Comparison of ENCODE assay signal across 8 mouse cellular contexts in genomic region chr13:112801381-112802004, GRCm38 (mm10). TPM values are rescaled to one million over a fixed set of nuclear protein-coding genes. Genes with fewer than 3 reads are reported as not detected.
A peak's percentile ranks its signal among the peaks of the same experiment; 100 is the strongest.
DNase-seq lines count a peak whose midpoint lies in the region; ATAC-seq lines count a peak whose summit lies in the region.

No protein-coding gene starts in this region.

- peak overlapping the region; percentile 86 for H3K9ac ChIP-seq in hindbrain, embryonic 12.5 days
- H3K9ac ChIP-seq in limb, embryonic 13.5 days: peak overlapping the region; percentile 92
- peak overlapping the region; percentile 96 for H3K9ac ChIP-seq in midbrain, embryonic 15.5 days

- no peaks in the 10 kb centered on the region for H3K9me3 ChIP-seq in hindbrain, embryonic 12.5 days (replicated peaks)
- 0 out of 2 replicates have a peak, but pooled peaks cover 9% of the 10 kb centered on the region for H3K9me3 ChIP-seq in limb, embryonic 13.5 days
- H3K9me3 ChIP-seq in midbrain, embryonic 15.5 days: no peaks in the 10 kb centered on the region

- under 1% methylated on average over 22 of the region's 23 CpGs for WGBS in hindbrain, embryonic 12.5 days
- under 1% methylated on average over 23 of the region's 23 CpGs for WGBS in limb, embryonic 13.5 days
- WGBS in midbrain, embryonic 15.5 days: 2% methylated on average over 23 of the region's 23 CpGs

- peaks cover 9% of the 10 kb centered on the region for H3K4me1 ChIP-seq in hindbrain, embryonic 12.5 days
- peaks cover 19% of the 10 kb centered on the region for H3K4me1 ChIP-seq in limb, embryonic 13.5 days
- H3K4me1 ChIP-seq in midbrain, embryonic 15.5 days: peaks cover 17% of the 10 kb centered on the region

- peak overlapping the region; percentile 96 for H3K27ac ChIP-seq in hindbrain, embryonic 12.5 days
- peak overlapping the region; percentile 97 for H3K27ac ChIP-seq in limb, embryonic 13.5 days
- peak overlapping the region; percentile 97 for H3K27ac ChIP-seq in midbrain, embryonic 15.5 days

- ATAC-seq in erythroid progenitor cell, adult 5-6 weeks (replicated peaks; ENCODE audit: low FRiP score, poor library complexity, severe bottlenecking): peak; percentile 56
- peak; percentile 76 for ATAC-seq in hindbrain, embryonic 12.5 days (ENCODE audit: low FRiP score)
- peak; percentile 69 for ATAC-seq in limb, embryonic 13.5 days (ENCODE audit: low FRiP score, low read depth)
- ATAC-seq in midbrain, embryonic 15.5 days (replicated peaks): peak; percentile 86

- peak overlapping the region; percentile 69 for H3K4me3 ChIP-seq in hindbrain, embryonic 12.5 days
- H3K4me3 ChIP-seq in limb, embryonic 13.5 days: peak overlapping the region; percentile 78
- H3K4me3 ChIP-seq in midbrain, embryonic 15.5 days: peak overlapping the region; percentile 95

- DNase-seq in kidney, adult 11 months: peak; percentile 13
- DNase-seq in kidney, postnatal 14 days: no peak
- DNase-seq in R1 (ENCODE audit: low read depth, low spot score): peak; percentile 87
- peak; percentile 61 for DNase-seq in testis, postnatal 14 days (ENCODE audit: low spot score)

- peak overlapping the region; percentile 86 for H3K4me2 ChIP-seq in hindbrain, embryonic 12.5 days (replicated peaks)
- peak overlapping the region; percentile 82 for H3K4me2 ChIP-seq in limb, embryonic 13.5 days (replicated peaks)
- H3K4me2 ChIP-seq in midbrain, embryonic 15.5 days: peak overlapping the region; percentile 84

- no peaks in the 10 kb centered on the region for H3K27me3 ChIP-seq in hindbrain, embryonic 12.5 days
- H3K27me3 ChIP-seq in limb, embryonic 13.5 days: no peaks in the 10 kb centered on the region
- H3K27me3 ChIP-seq in midbrain, embryonic 15.5 days (replicated peaks): no peaks in the 10 kb centered on the region

- peaks cover 10% of the 10 kb centered on the region for H3K36me3 ChIP-seq in hindbrain, embryonic 12.5 days
- peaks cover 10% of the 10 kb centered on the region for H3K36me3 ChIP-seq in limb, embryonic 13.5 days
- H3K36me3 ChIP-seq in midbrain, embryonic 15.5 days (replicated peaks): peaks cover 9% of the 10 kb centered on the region; the same call in 1 of the 2 replicates

RNA-seq across cellular contexts. Expression of gene Plpp1, which starts 0.9 kb away (rescaled TPM):
- 82.2 and 93.7 TPM in 2 replicates for total RNA-seq in erythroid progenitor cell, adult 5-6 weeks (2015; ENCODE audit: low replicate concordance)
- total RNA-seq in erythroid progenitor cell, adult 5-6 weeks (2017; ENCODE audit: low replicate concordance): 50.8 and 56.6 TPM in 2 replicates
- 31.5 and 37.6 TPM in 2 replicates for polyA plus RNA-seq in hindbrain, embryonic 12.5 days (2016; fragmentation: Nextera tagmentation; extraction: Ambion mirVana)
- 53.8 and 55.0 TPM in 2 replicates for polyA plus RNA-seq in limb, embryonic 13.5 days (2015; fragmentation: Nextera tagmentation; extraction: Ambion mirVana)
- 59.9 and 62.3 TPM in 2 replicates for polyA plus RNA-seq in midbrain, embryonic 15.5 days (2015; fragmentation: Nextera tagmentation; extraction: Ambion mirVana)
